Mouse (Mus musculus) limb, embryonic 10.5 days (tissue): ENCODE data around the gene Nr1i2. TPM values are rescaled to one million over a fixed set of nuclear protein-coding genes. Genes with fewer than 3 reads are reported as not detected.

ENCODE experiments used
- DNase-seq: peaks from one replicate; pipeline ENCODE4 v3.0.0-alpha.2; 2017; ENCODE audit warnings: low spot score
- H3K27ac ChIP-seq: fragments of 300-500 bp; sonication (generic); 2 replicates; pipeline ENCODE4 v1.5.1; 2016; ENCODE audit warnings: mild to moderate bottlenecking
- H3K27me3 ChIP-seq: fragments of 300-500 bp; sonication (generic); 2 replicates; pipeline ENCODE4 v1.6.1; 2016; ENCODE audit warnings: low read depth, mild to moderate bottlenecking; ENCODE audit not compliant: poor library complexity, severe bottlenecking
- H3K36me3 ChIP-seq: fragments of 300-500 bp; sonication (generic); 2 replicates; pipeline ENCODE4 v1.6.1; 2016; ENCODE audit warnings: mild to moderate bottlenecking, moderate library complexity
- H3K4me1 ChIP-seq: fragments of 300-500 bp; sonication (generic); 2 replicates; pipeline ENCODE4 v1.6.1; 2016
- H3K4me3 ChIP-seq: fragments of 300-500 bp; sonication (generic); 2 replicates; pipeline ENCODE4 v1.5.1; 2016; ENCODE audit warnings: mild to moderate bottlenecking, moderate library complexity
- H3K9me3 ChIP-seq: fragments of 300-500 bp; sonication (generic); replicated peaks from 2 replicates; pipeline ENCODE4 v1.6.1; 2016; ENCODE audit warnings: mild to moderate bottlenecking
- WGBS: fragments of 180-500 bp; shearing (Covaris S2); methylation state at CpG from one replicate; pipeline ENCODE4 v1.1.7; 2016; 5-methylcytosine and 5-hydroxymethylcytosine counted together
- polyA plus RNA-seq: library from polyadenylated mRNA; unstranded; fragments of >200 nt; fragmentation: Nextera tagmentation; extraction: Ambion mirVana; gene quantifications from 2 replicates; pipeline ENCODE4 v1.2.1, GENCODE M21; 2016

Nr1i2 gene
- polyA plus RNA-seq, 1 experiment from 2014 or later, result not detected

- 35% methylated on average over 5 of the region's 5 CpGs for WGBS
Observed at GRCm38 (mm10) chr16:38307221-38307605, 12.6 kb upstream of the Nr1i2 start.

GRCm38 (mm10) chr16:38306571-38307220 lies 12.1 kb upstream of the Nr1i2 start:
- Histone ChIP-seq H3K27me3 (no peaks in the 10 kb centered on the region), H3K4me3 (no peak overlapping the region), H3K4me1 (peaks cover 20% of the 10 kb centered on the region), H3K9me3 (no peaks in the 10 kb centered on the region), H3K36me3 (no peaks in the 10 kb centered on the region), H3K27ac (peak overlapping the region; percentile 66)
- peak; percentile 53 for DNase-seq
- WGBS, result 51% methylated on average over 18 of the region's 18 CpGs

More at GRCm38 (mm10) chr16:38307221-38307605, 12.6 kb upstream of the Nr1i2 start:
- Histone ChIP-seq H3K4me3 (no peak overlapping the region), H3K4me1 (peaks cover 20% of the 10 kb centered on the region), H3K36me3 (no peaks in the 10 kb centered on the region), H3K27me3 (no peaks in the 10 kb centered on the region), H3K27ac (peak overlapping the region; percentile 66; the same call in 1 of the 2 replicates), H3K9me3 (no peaks in the 10 kb centered on the region)
- DNase-seq, result peak; percentile 46

- no peaks in the 10 kb centered on the region for H3K9me3 ChIP-seq
- DNase-seq, result no peak
- H3K27me3 ChIP-seq, result no peaks in the 10 kb centered on the region
- 82% methylated on average over 17 of the region's 17 CpGs for WGBS
- peaks cover 20% of the 10 kb centered on the region for H3K4me1 ChIP-seq
- no peak overlapping the region for H3K27ac ChIP-seq
- H3K36me3 ChIP-seq, result no peaks in the 10 kb centered on the region
- H3K4me3 ChIP-seq, result no peak overlapping the region
Observed at GRCm38 (mm10) chr16:38304460-38305194, 10.0 kb upstream of the Nr1i2 start.

GRCm38 (mm10) chr16:38302367-38302766 lies 7.7 kb upstream of the Nr1i2 start:
- Histone ChIP-seq H3K27me3 (no peaks in the 10 kb centered on the region), H3K4me1 (peaks cover 12% of the 10 kb centered on the region), H3K36me3 (no peaks in the 10 kb centered on the region), H3K9me3 (no peaks in the 10 kb centered on the region), H3K4me3 (no peak overlapping the region), H3K27ac (no peak overlapping the region)
- WGBS, result 92% methylated on average over 13 of the region's 13 CpGs
- no peak for DNase-seq

GRCm38 (mm10) chr16:38298410-38298809 lies 3.8 kb upstream of the Nr1i2 start:
- no peak for DNase-seq
- H3K27me3 ChIP-seq, result no peaks in the 10 kb centered on the region
- 90% methylated on average over 6 of the region's 6 CpGs for WGBS
- H3K4me3 ChIP-seq, result no peak overlapping the region
- no peak overlapping the region for H3K27ac ChIP-seq
- no peaks in the 10 kb centered on the region for H3K4me1 ChIP-seq
- H3K36me3 ChIP-seq, result no peaks in the 10 kb centered on the region
- no peaks in the 10 kb centered on the region for H3K9me3 ChIP-seq

- DNase-seq, result no peak
- H3K9me3 ChIP-seq, result no peaks in the 10 kb centered on the region
- no peaks in the 10 kb centered on the region for H3K36me3 ChIP-seq
- no peaks in the 10 kb centered on the region for H3K27me3 ChIP-seq
- H3K4me1 ChIP-seq, result no peaks in the 10 kb centered on the region
- WGBS, result 61% methylated on average over 5 of the region's 5 CpGs
- H3K27ac ChIP-seq, result no peak overlapping the region
- H3K4me3 ChIP-seq, result no peak overlapping the region
Observed at GRCm38 (mm10) chr16:38295349-38295930, 816 bp upstream of the Nr1i2 start.

GRCm38 (mm10) chr16:38290151-38290550 lies 4.5 kb downstream of the Nr1i2 start:
- Histone ChIP-seq H3K9me3 (no peaks in the 10 kb centered on the region), H3K27me3 (no peaks in the 10 kb centered on the region), H3K4me3 (no peak overlapping the region), H3K4me1 (peaks cover 16% of the 10 kb centered on the region), H3K27ac (no peak overlapping the region), H3K36me3 (no peaks in the 10 kb centered on the region)
- DNase-seq, result no peak
- 88% methylated on average over 2 of the region's 2 CpGs for WGBS

GRCm38 (mm10) chr16:38288851-38289250 lies 5.8 kb downstream of the Nr1i2 start:
- no peak for DNase-seq
- Histone ChIP-seq H3K9me3 (no peaks in the 10 kb centered on the region), H3K4me3 (no peak overlapping the region), H3K27ac (no peak overlapping the region; the same call in 1 of the 2 replicates), H3K36me3 (no peaks in the 10 kb centered on the region), H3K27me3 (no peaks in the 10 kb centered on the region), H3K4me1 (peaks cover 16% of the 10 kb centered on the region)
- 22% methylated on average over 6 of the region's 6 CpGs for WGBS

GRCm38 (mm10) chr16:38287762-38288161 lies 6.9 kb downstream of the Nr1i2 start:
- Histone ChIP-seq H3K27ac (0 out of 2 replicates have a peak overlapping the region, but pooled peaks have one; percentile 23), H3K4me1 (peaks cover 16% of the 10 kb centered on the region), H3K4me3 (no peak overlapping the region), H3K9me3 (no peaks in the 10 kb centered on the region), H3K36me3 (no peaks in the 10 kb centered on the region), H3K27me3 (no peaks in the 10 kb centered on the region)
- 89% methylated on average over 3 of the region's 3 CpGs for WGBS
- no peak for DNase-seq

GRCm38 (mm10) chr16:38287357-38287756 lies 7.3 kb downstream of the Nr1i2 start:
- 78% methylated on average over 6 of the region's 6 CpGs for WGBS
- Histone ChIP-seq H3K27me3 (no peaks in the 10 kb centered on the region), H3K36me3 (no peaks in the 10 kb centered on the region), H3K9me3 (no peaks in the 10 kb centered on the region), H3K4me1 (peaks cover 16% of the 10 kb centered on the region), H3K4me3 (no peak overlapping the region), H3K27ac (no peak overlapping the region)
- DNase-seq, result no peak

GRCm38 (mm10) chr16:38286541-38286940 lies 8.1 kb downstream of the Nr1i2 start:
- Histone ChIP-seq H3K4me3 (no peak overlapping the region), H3K9me3 (no peaks in the 10 kb centered on the region), H3K4me1 (peaks cover 16% of the 10 kb centered on the region), H3K36me3 (no peaks in the 10 kb centered on the region), H3K27me3 (no peaks in the 10 kb centered on the region), H3K27ac (no peak overlapping the region)
- 77% methylated on average over 4 of the region's 4 CpGs for WGBS
- no peak for DNase-seq

GRCm38 (mm10) chr16:38285801-38286200 lies 8.8 kb downstream of the Nr1i2 start:
- no peak for DNase-seq
- H3K9me3 ChIP-seq, result no peaks in the 10 kb centered on the region
- no peaks in the 10 kb centered on the region for H3K36me3 ChIP-seq
- no peaks in the 10 kb centered on the region for H3K27me3 ChIP-seq
- 80% methylated on average over 7 of the region's 7 CpGs for WGBS
- no peak overlapping the region for H3K27ac ChIP-seq
- H3K4me3 ChIP-seq, result no peak overlapping the region
- H3K4me1 ChIP-seq, result peaks cover 16% of the 10 kb centered on the region

- Histone ChIP-seq H3K27ac (no peak overlapping the region), H3K27me3 (no peaks in the 10 kb centered on the region), H3K4me1 (peaks cover 6% of the 10 kb centered on the region), H3K9me3 (no peaks in the 10 kb centered on the region), H3K4me3 (no peak overlapping the region), H3K36me3 (no peaks in the 10 kb centered on the region)
- 42% methylated on average over 3 of the region's 3 CpGs for WGBS
- DNase-seq, result no peak
Observed at GRCm38 (mm10) chr16:38283300-38283699, 11.3 kb downstream of the Nr1i2 start.
